Mouse (Mus musculus) olfactory bulb, adult 2 months (tissue): ENCODE results near the gene Grcc10. TPM values are rescaled to one million over a fixed set of nuclear protein-coding genes. Genes with fewer than 3 reads are reported as not detected.

Experiments used
- H3K27ac ChIP-seq: fragments of 200-500 bp; 2 replicates; pipeline ENCODE4 v1.5.1; 2012; ENCODE audit warnings: low read depth, low read length; ENCODE audit not compliant: insufficient read depth
- H3K4me1 ChIP-seq: fragments of 200-500 bp; 2 replicates; pipeline ENCODE4 v1.6.1; 2012; ENCODE audit warnings: low read length; ENCODE audit not compliant: control insufficient read depth, insufficient read depth
- H3K4me3 ChIP-seq: fragments of 200-500 bp; 2 replicates; pipeline ENCODE4 v1.5.1; 2012; ENCODE audit warnings: mild to moderate bottlenecking, low read depth, low read length, moderate library complexity; ENCODE audit not compliant: insufficient read depth
- CTCF ChIP-seq: fragments of 200-500 bp; IDR thresholded peaks from 2 replicates; pipeline ENCODE4 v1.5.1; 2012; ENCODE audit warnings: low read depth, mild to moderate bottlenecking, low read length, moderate library complexity; ENCODE audit not compliant: insufficient read depth
- POLR2A ChIP-seq: fragments of 200-500 bp; IDR thresholded peaks from 2 replicates; pipeline ENCODE4 v1.6.1; 2012; ENCODE audit warnings: mild to moderate bottlenecking, low read depth, low read length, moderate library complexity; ENCODE audit not compliant: insufficient read depth
- WGBS: fragments of 180-500 bp; shearing (Covaris S2); methylation state at CpG from one replicate; pipeline ENCODE4 v1.1.7; 2018; 5-methylcytosine and 5-hydroxymethylcytosine counted together
- polyA plus RNA-seq: library from polyadenylated mRNA; stranded (reverse); fragments of >200 nt; gene quantifications from 2 replicates; pipeline ENCODE4 v1.2.4, GENCODE M21; 2012; ENCODE audit warnings: low replicate concordance; ENCODE audit not compliant: missing spikeins, insufficient read depth, insufficient read length

Grcc10 gene
- polyA plus RNA-seq, 1 experiment: 1,072 TPM

DNA sequence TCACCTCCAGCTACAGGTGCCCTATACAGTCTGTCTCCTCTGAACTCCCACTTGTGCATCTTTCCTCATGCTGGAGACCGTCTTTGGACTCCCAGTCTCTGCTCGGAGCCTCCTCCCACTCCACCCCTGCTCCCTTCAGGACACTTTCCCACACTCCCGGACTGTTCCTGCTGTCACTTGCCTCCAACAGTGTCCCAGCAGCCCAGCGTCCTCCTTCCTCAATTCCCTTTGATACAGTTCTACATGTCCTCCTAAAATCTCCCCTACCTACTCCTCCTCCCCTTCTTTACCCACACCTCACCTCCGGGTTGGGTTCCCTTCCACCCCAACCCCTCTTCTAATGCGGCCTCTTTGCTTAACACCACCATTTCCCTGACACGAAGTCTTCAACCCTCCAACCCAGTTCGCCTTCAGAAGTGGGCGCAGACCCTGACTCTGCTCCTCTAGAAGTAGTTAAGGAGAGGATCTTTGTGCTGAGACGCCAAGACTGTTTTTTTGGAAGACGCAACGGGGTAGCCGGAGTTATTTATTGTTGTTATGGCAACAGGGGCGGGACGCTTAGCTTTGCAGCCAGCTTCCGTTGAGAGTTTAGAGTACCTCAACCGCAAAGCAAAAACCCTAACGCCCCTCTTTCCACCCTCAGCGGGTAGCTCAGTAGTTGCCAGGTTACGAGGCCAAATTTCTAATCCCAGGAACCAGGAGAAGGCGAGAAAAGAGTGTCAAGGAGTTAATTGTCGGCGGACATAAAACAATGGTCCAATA lies 38.2 kb upstream of the Grcc10 start, which contains the start of gene Lrrc23:
TSS of gene Lrrc23 (minus strand) at position 506 of the 762 bp plus-strand sequence.
- H3K27ac ChIP-seq: peak within 1 kb of the TSS; percentile 55; the same call in 1 of the 2 replicates
- H3K4me3 ChIP-seq: peak within 1 kb of the TSS; percentile 28
- WGBS: 1% methylated on average over 23 of the region's 23 CpGs
- peaks cover 18% of the 10 kb centered on the region for H3K4me1 ChIP-seq
- TF ChIP-seq POLR2A: no peak
- no peak for TF ChIP-seq CTCF

DNA sequence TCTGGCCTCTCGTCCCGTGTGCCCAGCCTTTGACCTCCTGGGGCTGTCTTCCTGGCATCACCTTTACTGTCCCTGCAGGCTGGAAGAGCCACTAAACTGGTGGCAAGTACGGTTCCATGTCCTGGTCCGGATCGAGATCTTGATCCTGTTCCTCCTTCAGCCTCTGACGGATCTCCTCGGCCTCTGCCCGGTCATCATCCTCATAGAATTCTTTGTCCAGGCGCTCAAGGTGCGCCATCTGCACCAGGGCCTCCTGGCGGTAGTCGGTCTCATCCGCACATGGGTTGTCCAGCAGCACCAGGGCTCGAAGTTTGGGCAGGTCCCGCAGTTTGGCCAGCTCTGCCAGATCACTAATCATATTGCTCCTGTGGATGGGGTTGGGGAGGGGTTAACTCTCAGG lies 29.3 kb upstream of the Grcc10 start:
- no peak overlapping the region for H3K4me3 ChIP-seq
- H3K27ac ChIP-seq: peak overlapping the region; percentile 87; the same call in 1 of the 2 replicates
- peaks cover 39% of the 10 kb centered on the region for H3K4me1 ChIP-seq
- WGBS: 93% methylated on average over 15 of the region's 15 CpGs
- TF ChIP-seq POLR2A (no peak), CTCF (no peak)

DNA sequence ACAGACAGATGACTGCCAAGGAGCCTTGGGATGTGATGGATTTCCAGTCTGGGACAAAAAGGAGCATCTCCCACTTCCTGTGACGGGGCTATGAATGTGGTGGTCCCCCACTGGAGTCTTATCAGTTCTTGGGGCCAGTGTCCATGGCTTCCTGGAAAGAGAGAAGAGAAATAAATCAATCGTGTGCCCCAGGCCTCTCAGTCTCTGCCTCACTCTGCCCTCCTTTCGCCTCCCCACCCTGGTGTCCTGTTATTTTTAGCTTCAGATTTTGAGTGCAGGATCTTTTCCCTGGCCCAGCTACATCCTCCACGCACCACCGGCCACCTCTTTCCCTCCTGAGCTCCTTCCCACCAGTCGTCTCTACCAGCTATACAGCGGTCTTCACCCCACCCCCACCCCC lies 28.8 kb upstream of the Grcc10 start:
- TF ChIP-seq CTCF (no peak), POLR2A (no peak)
- 40% methylated on average over 7 of the region's 7 CpGs for WGBS
- peak overlapping the region; percentile 87 for H3K27ac ChIP-seq

DNA sequence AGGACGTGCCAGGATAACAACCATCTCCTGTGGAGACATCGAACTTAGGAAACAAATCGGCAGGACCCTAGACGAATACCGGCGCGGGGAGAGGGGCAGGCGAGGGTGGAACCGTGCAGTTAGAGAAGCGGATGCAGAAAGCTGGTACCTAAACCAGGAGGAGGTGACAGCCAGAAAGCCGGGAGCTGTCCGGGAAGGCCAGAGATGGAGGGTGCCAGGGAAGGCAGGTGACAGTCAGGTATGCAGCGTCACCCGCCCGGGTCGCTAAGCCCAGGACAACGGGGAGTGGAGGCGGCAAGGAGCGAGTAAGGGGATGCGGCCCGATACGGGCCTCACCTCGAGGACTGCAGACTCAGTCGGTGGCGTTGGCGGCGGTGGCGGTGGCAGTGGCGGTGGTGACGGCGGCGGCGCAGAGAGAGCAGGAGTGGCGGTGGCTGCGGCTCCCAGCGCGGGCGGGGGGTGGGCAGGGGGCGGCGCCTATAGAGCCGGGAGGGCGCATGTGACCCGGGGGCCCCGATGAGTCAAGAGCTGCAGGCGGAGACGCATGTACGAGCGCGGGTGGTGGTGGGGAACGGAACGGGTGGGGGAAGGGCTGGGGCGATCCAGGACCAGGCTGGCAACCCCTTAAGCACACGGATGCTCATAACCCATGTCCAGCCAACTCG lies 28.1 kb upstream of the Grcc10 start, which contains the start of gene Eno2:
TSS of gene Eno2 (minus strand) at position 573 of the 665 bp plus-strand sequence.
- peaks cover 39% of the 10 kb centered on the region for H3K4me1 ChIP-seq
- under 1% methylated on average over 49 of the region's 54 CpGs for WGBS
- TF ChIP-seq POLR2A: peak; percentile 88; the same call in 1 of the 2 replicates
- no peak for TF ChIP-seq CTCF
- H3K4me3 ChIP-seq: peak within 1 kb of the TSS; percentile 81
- H3K27ac ChIP-seq: peak within 1 kb of the TSS; percentile 91

More for the DNA sequence above, 28.8 kb upstream of the Grcc10 start:
- Histone ChIP-seq H3K4me1 (peaks cover 39% of the 10 kb centered on the region), H3K4me3 (peak overlapping the region; percentile 81)

DNA sequence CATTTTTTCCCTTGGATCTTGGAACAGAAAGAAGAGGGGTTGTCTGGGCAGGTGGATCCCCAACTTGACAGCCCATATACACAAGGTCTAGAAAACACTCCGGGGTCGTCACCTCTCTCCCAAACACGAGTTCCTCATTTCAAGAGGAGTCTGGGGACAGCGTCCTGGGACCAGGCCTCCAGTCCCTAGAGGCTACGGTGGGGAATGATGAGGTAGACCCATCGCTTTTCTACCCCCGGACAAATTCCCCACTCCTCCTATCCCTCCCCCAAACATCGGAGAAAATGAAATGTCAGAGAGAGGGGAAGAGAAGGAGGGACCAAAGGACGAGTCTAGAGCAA lies 27.5 kb upstream of the Grcc10 start:
- Histone ChIP-seq H3K4me3 (peak overlapping the region; percentile 81), H3K4me1 (peaks cover 39% of the 10 kb centered on the region), H3K27ac (peak overlapping the region; percentile 91)
- WGBS: 3% methylated on average over 9 of the region's 9 CpGs
- TF ChIP-seq CTCF (no peak), POLR2A (no peak)

DNA sequence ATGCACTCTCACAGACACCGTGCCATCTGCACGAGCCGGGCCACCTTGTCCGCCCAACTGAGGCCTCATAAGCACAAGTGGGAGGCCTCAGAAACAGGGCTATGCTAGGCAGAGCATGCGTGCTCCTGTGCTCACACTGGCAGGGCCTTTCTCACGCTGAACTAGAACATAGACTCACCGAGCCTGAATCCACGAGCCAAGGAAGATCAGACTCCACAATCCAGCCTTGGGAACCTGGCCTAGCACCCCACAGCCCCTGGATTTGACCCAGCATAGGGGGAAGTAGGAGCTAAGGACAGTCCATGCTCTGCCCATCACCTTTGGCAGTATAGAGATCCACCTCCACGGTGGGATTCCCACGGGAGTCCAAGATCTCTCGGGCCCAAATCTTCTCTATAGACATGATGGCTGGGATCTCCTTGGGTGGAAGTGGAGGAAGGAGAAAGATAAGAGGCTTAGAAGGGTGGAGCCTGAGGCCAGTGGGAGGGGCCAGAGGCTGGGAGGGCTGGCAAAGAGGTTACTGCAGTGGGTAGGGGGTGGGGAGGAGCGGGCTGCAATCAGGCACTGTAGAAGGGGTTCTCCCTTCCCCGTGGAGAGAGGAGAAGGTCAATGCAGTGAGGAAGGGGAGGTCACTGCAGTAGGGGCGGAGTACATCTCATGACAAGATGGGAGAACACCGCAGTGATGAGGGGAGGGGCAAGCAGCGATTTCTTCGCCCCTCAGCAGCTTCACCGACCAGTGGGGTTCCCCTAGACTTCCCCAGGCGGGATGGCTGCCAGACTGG lies 26.9 kb upstream of the Grcc10 start:
- WGBS: 13% methylated on average over 19 of the region's 19 CpGs
- H3K4me3 ChIP-seq: peak overlapping the region; percentile 81
- H3K4me1 ChIP-seq: peaks cover 45% of the 10 kb centered on the region
- peak overlapping the region; percentile 91 for H3K27ac ChIP-seq
- no peak for TF ChIP-seq CTCF
- no peak; the same call in 1 of the 2 replicates for TF ChIP-seq POLR2A

DNA sequence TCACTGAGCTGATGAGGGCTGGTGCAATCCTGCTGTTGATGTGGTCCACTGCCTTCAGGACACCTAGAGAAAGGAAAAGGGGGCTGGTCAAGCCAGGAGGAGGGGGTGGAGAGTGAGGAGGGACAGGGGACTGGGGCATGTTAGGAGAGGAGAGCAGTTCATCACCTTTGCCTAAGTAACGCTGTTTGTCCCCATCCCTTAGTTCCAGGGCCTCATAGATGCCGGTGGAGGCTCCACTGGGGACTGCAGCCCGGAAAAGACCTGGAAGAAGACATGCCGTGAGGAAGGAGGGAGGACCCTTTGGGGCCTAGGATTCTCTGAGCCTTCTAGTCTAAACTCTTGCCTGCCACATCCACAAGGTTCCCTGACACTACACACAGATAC lies 26.4 kb upstream of the Grcc10 start:
- H3K4me1 ChIP-seq: peaks cover 51% of the 10 kb centered on the region
- H3K27ac ChIP-seq: peak overlapping the region; percentile 82
- 20% methylated on average over 4 of the region's 4 CpGs for WGBS
- TF ChIP-seq CTCF (no peak), POLR2A (no peak)
- H3K4me3 ChIP-seq: peak overlapping the region; percentile 81

DNA sequence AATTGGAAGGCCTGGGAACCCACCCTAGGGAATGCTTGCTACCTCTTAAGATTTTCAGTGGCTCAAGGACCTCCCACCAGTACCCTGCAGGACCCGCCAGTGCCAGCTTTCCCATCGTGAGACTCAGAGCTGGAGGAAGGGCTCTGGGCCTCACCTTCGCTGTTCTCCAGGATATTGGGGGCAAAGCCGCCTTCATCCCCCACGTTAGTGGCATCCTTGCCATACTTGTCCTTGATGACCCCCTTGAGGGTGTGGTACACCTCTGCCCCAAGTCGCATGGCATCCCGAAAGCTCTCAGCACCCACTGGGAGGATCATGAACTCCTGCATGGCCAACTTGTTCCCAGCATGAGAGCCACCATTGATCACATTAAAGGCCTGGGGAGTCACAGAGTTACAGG lies 24.8 kb upstream of the Grcc10 start:
- no peak for TF ChIP-seq POLR2A
- TF ChIP-seq CTCF: no peak
- Histone ChIP-seq H3K4me1 (peaks cover 52% of the 10 kb centered on the region), H3K4me3 (no peak overlapping the region), H3K27ac (no peak overlapping the region)
- 87% methylated on average over 7 of the region's 7 CpGs for WGBS

DNA sequence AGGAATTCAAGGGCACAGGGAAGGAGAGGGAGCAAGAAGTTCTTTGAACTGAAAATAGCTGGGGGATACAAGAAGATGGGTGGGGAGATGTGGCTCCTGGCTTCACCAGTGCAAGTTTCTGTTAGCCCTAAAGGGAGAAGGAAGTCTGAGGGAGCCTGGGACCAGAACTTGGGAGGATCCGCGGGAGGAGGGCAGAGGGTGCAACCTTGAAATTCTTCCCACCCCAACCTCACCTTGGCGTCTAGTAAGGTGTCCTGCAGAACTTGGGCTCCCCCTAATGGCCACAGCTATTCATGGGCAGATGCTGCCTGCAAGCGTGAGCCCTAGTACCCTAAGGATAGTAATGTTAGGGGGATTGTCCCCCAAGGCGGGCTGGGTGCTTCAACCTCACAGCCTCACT lies 18.1 kb upstream of the Grcc10 start:
- 2% methylated on average over 5 of the region's 5 CpGs for WGBS
- TF ChIP-seq POLR2A: peak; percentile 41; the same call in 1 of the 2 replicates
- TF ChIP-seq CTCF: peak; percentile 74
- Histone ChIP-seq H3K4me1 (peaks cover 35% of the 10 kb centered on the region), H3K27ac (no peak overlapping the region), H3K4me3 (no peak overlapping the region)
